Mouse (Mus musculus): ENCODE measurements around the gene Pabpc4. TPM values are rescaled to one million over a fixed set of nuclear protein-coding genes. Genes with fewer than 3 reads are reported as not detected.

The Pabpc4 gene
- polyA plus RNA-seq, 1 experiment from 2014 or later = 29.5 TPM

- no peaks in the 10 kb centered on the region for H3K36me3 ChIP-seq (ENCODE audit: control insufficient read depth, insufficient read depth, low read length)
- peak overlapping the region; percentile 33 for H3K4me3 ChIP-seq (ENCODE audit: low read depth, low read length)
- peaks cover 24% of the 10 kb centered on the region for H3K27me3 ChIP-seq (ENCODE audit: control insufficient read depth, insufficient read depth, low read depth, low read length)
- peak overlapping the region; percentile 52 for H3K9ac ChIP-seq (ENCODE audit: low read depth, low read length)
- peak overlapping the region; percentile 52 for H3K4me2 ChIP-seq (ENCODE audit: low read length)
- WGBS = 5% methylated on average over 55 of the region's 58 CpGs
- peaks cover 4% of the 10 kb centered on the region; the same call in 1 of the 2 replicates for H3K4me1 ChIP-seq (ENCODE audit: control insufficient read depth, insufficient read depth, low read length)
- ATAC-seq = no peak
- H3K27ac ChIP-seq (ENCODE audit: low read length) = no peak overlapping the region
- no peaks in the 10 kb centered on the region for H3K9me3 ChIP-seq (replicated peaks; ENCODE audit: control insufficient read depth, low read length, poor library complexity, severe bottlenecking)
Measured at GRCm38 (mm10) chr4:123239361-123240203, 22.6 kb upstream of the Pabpc4 start.

- Histone ChIP-seq H3K27me3 (ENCODE audit: control insufficient read depth, insufficient read depth, low read depth, low read length) (no peaks in the 10 kb centered on the region; the same call in 1 of the 2 replicates), H3K4me2 (ENCODE audit: low read length) (no peak overlapping the region), H3K27ac (ENCODE audit: low read length) (no peak overlapping the region), H3K9me3 (replicated peaks; ENCODE audit: control insufficient read depth, low read length, poor library complexity, severe bottlenecking) (no peaks in the 10 kb centered on the region), H3K9ac (ENCODE audit: low read depth, low read length) (no peak overlapping the region), H3K4me1 (ENCODE audit: control insufficient read depth, insufficient read depth, low read length) (no peaks in the 10 kb centered on the region), H3K4me3 (ENCODE audit: low read depth, low read length) (no peak overlapping the region), H3K36me3 (ENCODE audit: control insufficient read depth, insufficient read depth, low read length) (no peaks in the 10 kb centered on the region)
- ATAC-seq = no peak
- 86% methylated on average over 7 of the region's 7 CpGs for WGBS
Measured at GRCm38 (mm10) chr4:123246221-123246620, 15.9 kb upstream of the Pabpc4 start.

GRCm38 (mm10) chr4:123246651-123247050, 15.5 kb upstream of the Pabpc4 start:
- H3K27me3 ChIP-seq (ENCODE audit: control insufficient read depth, insufficient read depth, low read depth, low read length) = no peaks in the 10 kb centered on the region; the same call in 1 of the 2 replicates
- no peak overlapping the region for H3K27ac ChIP-seq (ENCODE audit: low read length)
- 88% methylated on average over 5 of the region's 5 CpGs for WGBS
- no peak for ATAC-seq
- no peak overlapping the region for H3K4me2 ChIP-seq (ENCODE audit: low read length)
- no peaks in the 10 kb centered on the region for H3K4me1 ChIP-seq (ENCODE audit: control insufficient read depth, insufficient read depth, low read length)
- no peaks in the 10 kb centered on the region for H3K9me3 ChIP-seq (replicated peaks; ENCODE audit: control insufficient read depth, low read length, poor library complexity, severe bottlenecking)
- H3K36me3 ChIP-seq (ENCODE audit: control insufficient read depth, insufficient read depth, low read length) = no peaks in the 10 kb centered on the region
- no peak overlapping the region for H3K9ac ChIP-seq (ENCODE audit: low read depth, low read length)
- no peak overlapping the region for H3K4me3 ChIP-seq (ENCODE audit: low read depth, low read length)

- Histone ChIP-seq H3K4me2 (ENCODE audit: low read length) (no peak overlapping the region), H3K4me1 (ENCODE audit: control insufficient read depth, insufficient read depth, low read length) (no peaks in the 10 kb centered on the region), H3K36me3 (ENCODE audit: control insufficient read depth, insufficient read depth, low read length) (no peaks in the 10 kb centered on the region), H3K27me3 (ENCODE audit: control insufficient read depth, insufficient read depth, low read depth, low read length) (no peaks in the 10 kb centered on the region), H3K4me3 (ENCODE audit: low read depth, low read length) (no peak overlapping the region), H3K9me3 (replicated peaks; ENCODE audit: control insufficient read depth, low read length, poor library complexity, severe bottlenecking) (no peaks in the 10 kb centered on the region), H3K27ac (ENCODE audit: low read length) (no peak overlapping the region), H3K9ac (ENCODE audit: low read depth, low read length) (no peak overlapping the region)
- WGBS = 63% methylated on average over 7 of the region's 7 CpGs
- no peak for ATAC-seq
Measured at GRCm38 (mm10) chr4:123247147-123247880, 14.8 kb upstream of the Pabpc4 start.

- no peaks in the 10 kb centered on the region for H3K9me3 ChIP-seq (replicated peaks; ENCODE audit: control insufficient read depth, low read length, poor library complexity, severe bottlenecking)
- H3K27me3 ChIP-seq (ENCODE audit: control insufficient read depth, insufficient read depth, low read depth, low read length) = no peaks in the 10 kb centered on the region
- peak; percentile 55; the same call in 1 of the 2 replicates for ATAC-seq
- 73% methylated on average over 7 of the region's 7 CpGs for WGBS
- H3K36me3 ChIP-seq (ENCODE audit: control insufficient read depth, insufficient read depth, low read length) = no peaks in the 10 kb centered on the region
- H3K4me3 ChIP-seq (ENCODE audit: low read depth, low read length) = no peak overlapping the region
- H3K4me1 ChIP-seq (ENCODE audit: control insufficient read depth, insufficient read depth, low read length) = no peaks in the 10 kb centered on the region
- H3K9ac ChIP-seq (ENCODE audit: low read depth, low read length) = no peak overlapping the region
- H3K4me2 ChIP-seq (ENCODE audit: low read length) = no peak overlapping the region
- no peak overlapping the region for H3K27ac ChIP-seq (ENCODE audit: low read length)
Measured at GRCm38 (mm10) chr4:123248971-123249567, 13.1 kb upstream of the Pabpc4 start.

GRCm38 (mm10) chr4:123252214-123252613, 9.9 kb upstream of the Pabpc4 start:
- no peak overlapping the region for H3K27ac ChIP-seq (ENCODE audit: low read length)
- H3K36me3 ChIP-seq (ENCODE audit: control insufficient read depth, insufficient read depth, low read length) = no peaks in the 10 kb centered on the region
- no peaks in the 10 kb centered on the region for H3K9me3 ChIP-seq (replicated peaks; ENCODE audit: control insufficient read depth, low read length, poor library complexity, severe bottlenecking)
- H3K9ac ChIP-seq (ENCODE audit: low read depth, low read length) = no peak overlapping the region
- no peak overlapping the region for H3K4me2 ChIP-seq (ENCODE audit: low read length)
- H3K4me3 ChIP-seq (ENCODE audit: low read depth, low read length) = no peak overlapping the region
- no peaks in the 10 kb centered on the region for H3K27me3 ChIP-seq (ENCODE audit: control insufficient read depth, insufficient read depth, low read depth, low read length)
- no peaks in the 10 kb centered on the region for H3K4me1 ChIP-seq (ENCODE audit: control insufficient read depth, insufficient read depth, low read length)
- 80% methylated on average over 5 of the region's 5 CpGs for WGBS
- ATAC-seq = no peak

GRCm38 (mm10) chr4:123254617-123255016, 7.5 kb upstream of the Pabpc4 start:
- Histone ChIP-seq H3K36me3 (ENCODE audit: control insufficient read depth, insufficient read depth, low read length) (no peaks in the 10 kb centered on the region), H3K9ac (ENCODE audit: low read depth, low read length) (no peak overlapping the region), H3K27me3 (ENCODE audit: control insufficient read depth, insufficient read depth, low read depth, low read length) (no peaks in the 10 kb centered on the region), H3K4me1 (ENCODE audit: control insufficient read depth, insufficient read depth, low read length) (no peaks in the 10 kb centered on the region), H3K4me2 (ENCODE audit: low read length) (no peak overlapping the region), H3K27ac (ENCODE audit: low read length) (no peak overlapping the region), H3K4me3 (ENCODE audit: low read depth, low read length) (no peak overlapping the region), H3K9me3 (replicated peaks; ENCODE audit: control insufficient read depth, low read length, poor library complexity, severe bottlenecking) (no peaks in the 10 kb centered on the region)
- peak; percentile 51; the same call in 1 of the 2 replicates for ATAC-seq
- WGBS = 19% methylated on average over 5 of the region's 5 CpGs

GRCm38 (mm10) chr4:123260071-123260746, 1.9 kb upstream of the Pabpc4 start:
- H3K36me3 ChIP-seq (ENCODE audit: control insufficient read depth, insufficient read depth, low read length) = no peaks in the 10 kb centered on the region
- no peak overlapping the region for H3K9ac ChIP-seq (ENCODE audit: low read depth, low read length)
- no peaks in the 10 kb centered on the region for H3K27me3 ChIP-seq (ENCODE audit: control insufficient read depth, insufficient read depth, low read depth, low read length)
- no peaks in the 10 kb centered on the region for H3K9me3 ChIP-seq (replicated peaks; ENCODE audit: control insufficient read depth, low read length, poor library complexity, severe bottlenecking)
- WGBS = 49% methylated on average over 8 of the region's 8 CpGs
- no peak overlapping the region for H3K4me3 ChIP-seq (ENCODE audit: low read depth, low read length)
- no peak for ATAC-seq
- no peaks in the 10 kb centered on the region for H3K4me1 ChIP-seq (ENCODE audit: control insufficient read depth, insufficient read depth, low read length)
- no peak overlapping the region for H3K27ac ChIP-seq (ENCODE audit: low read length)
- no peak overlapping the region for H3K4me2 ChIP-seq (ENCODE audit: low read length)

Measured in midbrain, embryonic 16.5 days (tissue).